Mouse (Mus musculus) liver, adult 2 months (tissue): ENCODE measurements at regions not wholly inside any gene's neighbourhood (a gene's known extent, or its start where the extent isn't known, plus 50 kb on each side); places are given as distances from the start of the nearest gene placed in this dataset.

ENCODE experiments used
- CTCF ChIP-seq: fragments of 200-500 bp; IDR thresholded peaks from 2 replicates; pipeline ENCODE4 v1.5.1; 2011; ENCODE audit warnings: low read depth, low read length, control low read depth
- POLR2A ChIP-seq: fragments of 200-500 bp; IDR thresholded peaks from 2 replicates; pipeline ENCODE4 v1.6.1; 2011; ENCODE audit warnings: low read length, control low read depth; ENCODE audit not compliant: insufficient read depth; ENCODE audit errors: extremely low read depth

DNA sequence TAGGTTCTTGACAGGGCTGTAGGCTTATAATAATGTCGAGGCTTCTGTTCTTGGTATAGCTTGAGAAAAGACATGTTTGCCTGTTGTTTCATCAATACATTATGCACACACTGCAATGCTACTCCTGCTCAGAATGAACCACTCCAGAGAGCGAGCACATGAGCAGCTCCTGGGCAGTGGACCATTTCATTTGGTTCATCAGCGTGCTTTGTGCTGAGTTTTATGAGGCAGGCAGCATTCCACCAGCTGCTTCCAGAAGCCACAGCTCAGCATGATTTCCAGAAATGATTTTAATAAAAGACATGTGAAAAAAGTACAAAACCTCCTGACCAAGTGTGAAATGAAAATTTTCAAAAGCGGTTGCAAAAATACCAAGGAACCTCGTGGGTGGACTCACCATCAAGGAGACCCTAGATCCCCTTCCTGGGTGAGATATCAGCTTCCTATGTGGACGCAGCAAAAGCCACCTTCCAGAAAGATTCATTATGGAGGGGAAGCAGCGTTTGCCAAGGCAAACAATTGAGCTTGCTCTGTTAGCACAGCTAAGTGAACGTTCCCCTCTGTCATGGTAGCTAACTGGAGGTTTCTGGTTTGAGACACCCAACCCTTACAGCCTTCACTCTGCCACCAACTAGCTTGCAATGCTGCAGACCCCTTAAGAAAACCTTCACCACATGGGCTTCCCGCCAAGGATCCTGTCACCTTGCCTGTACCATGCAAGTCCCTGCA, 104.1 kb downstream of the Cxcl12 start:
- TF ChIP-seq CTCF = no peak
- no peak for TF ChIP-seq POLR2A
